Mouse (Mus musculus): ENCODE results near the gene Olfr898.

Gene Olfr898

DNA sequence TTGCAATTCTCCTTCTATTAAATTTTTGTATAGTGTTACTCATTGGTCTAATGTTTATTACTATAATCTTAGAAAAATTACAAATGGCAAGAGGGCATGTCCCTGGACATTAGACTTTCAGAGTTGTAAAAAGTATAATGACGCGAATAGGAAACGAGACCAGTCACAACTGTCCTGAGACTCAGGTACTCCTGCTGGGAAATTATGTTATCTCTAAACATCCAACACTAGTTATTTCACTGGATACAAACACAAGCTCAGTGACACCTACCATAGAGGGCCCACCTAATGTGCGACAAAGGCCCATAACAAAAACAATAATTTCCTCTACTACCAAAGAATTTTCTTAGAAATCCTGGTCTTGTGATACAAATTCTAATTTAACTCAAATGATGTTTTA lies at the start of gene Olfr898:
Olfr898 (plus strand) TSS at position 301 of the 400 bp plus-strand sequence.
- no peak for DNase-seq (ENCODE audit: low spot score in 2 of 2)

DNA sequence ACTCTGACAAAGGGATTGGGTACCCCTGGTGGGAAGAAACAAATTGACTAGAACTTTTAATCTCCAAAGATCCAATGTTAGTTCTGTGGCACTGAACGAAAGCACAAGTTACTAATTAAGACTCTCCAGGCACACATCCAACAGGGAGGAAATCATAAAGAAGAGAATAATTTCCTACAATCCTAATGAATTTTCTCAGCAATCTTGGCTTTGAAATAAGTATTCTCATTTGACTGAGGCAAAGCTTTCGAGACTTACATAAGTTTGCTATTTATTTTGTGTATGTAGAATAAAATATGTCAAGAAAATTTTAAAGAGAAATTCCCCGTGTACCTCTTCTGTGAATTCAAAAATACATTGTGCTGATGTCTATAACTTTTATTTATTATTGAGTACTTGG lies 19.5 kb upstream of the Olfr898 start, which contains the start of gene Olfr25:
Olfr25 (plus strand) TSS at position 301 of the 400 bp plus-strand sequence.
- DNase-seq (ENCODE audit: low spot score in 2 of 2) = no peak

DNA sequence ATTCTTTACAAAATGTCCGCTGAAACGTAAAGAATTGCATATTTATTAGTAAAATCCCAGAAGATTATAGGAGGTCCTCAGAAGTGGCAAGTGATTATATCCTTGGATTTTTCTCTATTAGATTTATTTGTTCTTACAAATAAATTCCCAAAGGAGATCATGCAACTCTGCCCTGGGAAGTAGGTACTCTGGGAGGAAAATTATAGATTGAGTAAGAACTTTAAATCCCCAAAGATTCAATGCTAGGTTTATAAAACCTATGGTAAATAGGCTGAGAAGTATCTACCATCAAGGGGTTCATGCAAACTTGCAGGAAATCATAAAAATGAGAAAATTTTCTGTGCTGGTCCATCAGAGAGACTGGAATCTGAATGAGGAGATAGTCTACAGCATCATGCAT lies 18.4 kb downstream of the Olfr898 start, which contains the start of gene Olfr250:
Olfr250 (plus strand) TSS at position 301 of the 400 bp plus-strand sequence.
- no peak for DNase-seq (ENCODE audit: low spot score in 2 of 2)

DNA sequence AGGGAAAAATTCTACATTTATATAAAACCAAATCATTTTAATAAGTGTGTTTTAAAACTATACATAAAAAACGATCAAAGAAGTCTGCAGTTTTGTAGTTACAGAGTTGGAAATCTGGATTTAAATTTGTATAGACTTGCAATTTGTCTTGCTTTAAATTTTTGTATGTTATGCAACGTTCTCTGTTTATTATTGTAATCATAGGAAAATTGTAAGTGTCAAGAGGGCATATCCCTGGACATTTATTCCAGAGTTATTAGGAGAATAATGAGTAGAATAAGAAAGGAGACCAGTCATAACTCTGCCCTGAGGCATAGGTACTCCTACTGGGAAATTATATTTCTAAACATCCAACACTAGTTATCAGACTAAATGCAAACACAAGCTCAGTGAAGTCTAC lies 28.6 kb downstream of the Olfr898 start, which contains the start of gene Olfr251:
Olfr251 (plus strand) TSS at position 301 of the 400 bp plus-strand sequence.
- no peak for DNase-seq (ENCODE audit: low spot score in 2 of 2)

- no peak for DNase-seq (ENCODE audit: low spot score in 2 of 2)
These were observed 53.2 kb downstream of the Olfr898 start, which contains the start of gene Olfr147 for GRCm38 (mm10) chr9:38401398-38401797. TSS of gene Olfr147 (plus strand) at chr9:38401698.

Data from right cerebral cortex, postnatal 36 days (tissue).